Mouse (Mus musculus) olfactory bulb, adult 2 months (tissue): Measurements from ENCODE around the gene Cux2. TPM values are rescaled to one million over a fixed set of nuclear protein-coding genes. Genes with fewer than 3 reads are reported as not detected.

Experiments used
- H3K27ac ChIP-seq: fragments of 200-500 bp; 2 replicates; pipeline ENCODE4 v1.5.1; 2012; ENCODE audit warnings: low read depth, low read length; ENCODE audit not compliant: insufficient read depth
- H3K4me1 ChIP-seq: fragments of 200-500 bp; 2 replicates; pipeline ENCODE4 v1.6.1; 2012; ENCODE audit warnings: low read length; ENCODE audit not compliant: control insufficient read depth, insufficient read depth
- H3K4me3 ChIP-seq: fragments of 200-500 bp; 2 replicates; pipeline ENCODE4 v1.5.1; 2012; ENCODE audit warnings: mild to moderate bottlenecking, low read depth, low read length, moderate library complexity; ENCODE audit not compliant: insufficient read depth
- CTCF ChIP-seq: fragments of 200-500 bp; IDR thresholded peaks from 2 replicates; pipeline ENCODE4 v1.5.1; 2012; ENCODE audit warnings: low read depth, mild to moderate bottlenecking, low read length, moderate library complexity; ENCODE audit not compliant: insufficient read depth
- POLR2A ChIP-seq: fragments of 200-500 bp; IDR thresholded peaks from 2 replicates; pipeline ENCODE4 v1.6.1; 2012; ENCODE audit warnings: mild to moderate bottlenecking, low read depth, low read length, moderate library complexity; ENCODE audit not compliant: insufficient read depth
- WGBS: fragments of 180-500 bp; shearing (Covaris S2); methylation state at CpG from one replicate; pipeline ENCODE4 v1.1.7; 2018; 5-methylcytosine and 5-hydroxymethylcytosine counted together
- polyA plus RNA-seq: library from polyadenylated mRNA; stranded (reverse); fragments of >200 nt; gene quantifications from 2 replicates; pipeline ENCODE4 v1.2.4, GENCODE M21; 2012; ENCODE audit warnings: low replicate concordance; ENCODE audit not compliant: missing spikeins, insufficient read depth, insufficient read length

Cux2 gene
- polyA plus RNA-seq, 1 experiment = not detected

DNA sequence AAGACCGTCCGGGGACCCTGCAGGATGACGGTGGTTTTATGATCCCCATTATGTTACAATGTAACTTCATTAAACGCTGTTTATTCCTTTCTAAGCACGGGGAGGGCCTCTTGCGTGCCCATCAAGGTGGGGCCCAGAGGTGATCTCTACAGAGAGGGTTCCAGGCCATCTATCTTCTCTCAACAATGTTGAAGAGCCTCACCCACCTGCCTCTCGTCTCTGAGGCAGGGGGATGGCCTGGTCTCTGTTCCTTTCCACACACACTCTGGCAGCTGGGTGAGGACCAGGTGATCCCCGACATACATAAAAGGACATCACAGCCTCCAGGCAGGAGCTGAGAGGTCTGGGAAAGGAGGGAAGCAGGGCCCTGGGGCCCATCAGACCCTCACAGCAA, 100.9 kb downstream of the Cux2 start:
- WGBS = 69% methylated on average over 8 of the region's 8 CpGs
- Histone ChIP-seq H3K4me1 (peaks cover 6% of the 10 kb centered on the region), H3K4me3 (no peak overlapping the region), H3K27ac (no peak overlapping the region)
- no peak for TF ChIP-seq POLR2A
- no peak for TF ChIP-seq CTCF

DNA sequence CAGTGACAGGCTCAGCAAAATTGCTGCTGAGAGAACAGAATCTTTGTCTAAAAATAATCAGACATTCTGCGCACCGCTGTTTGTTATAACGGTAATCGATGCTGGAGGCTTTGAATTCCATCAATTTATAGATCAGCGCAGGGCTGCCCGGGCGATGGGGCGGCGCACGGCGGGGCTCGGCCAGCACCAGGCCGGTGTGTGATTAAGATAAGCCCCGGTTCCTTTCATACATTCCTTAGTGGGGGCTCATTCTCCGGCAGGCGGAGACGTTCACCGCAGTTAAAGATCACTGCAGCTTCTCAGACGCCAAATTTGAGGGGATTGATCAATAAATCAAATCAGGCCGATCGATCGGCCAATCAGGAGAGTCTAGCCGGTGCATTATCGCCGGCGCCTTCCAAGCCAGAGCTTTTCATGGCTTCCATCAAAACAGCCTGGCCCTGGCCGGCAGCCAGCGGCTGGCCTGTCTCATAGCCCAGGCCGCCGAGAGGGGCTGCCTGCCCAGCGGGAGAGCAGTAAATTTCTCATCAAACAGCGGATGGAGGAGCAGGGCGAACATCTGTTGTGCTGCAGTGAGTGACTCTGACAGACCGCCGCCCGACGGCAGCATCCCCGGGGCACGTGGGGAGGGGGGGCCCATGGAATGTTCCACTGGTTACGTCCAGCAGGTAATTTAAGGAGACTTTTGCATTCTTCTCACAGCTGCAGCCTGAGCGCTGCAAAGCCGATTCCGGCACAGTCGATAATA, 101.4 kb downstream of the Cux2 start:
- peak overlapping the region; percentile 10 for H3K4me3 ChIP-seq
- whole genome bisulfite sequencing = 11% methylated on average over 44 of the region's 44 CpGs

DNA sequence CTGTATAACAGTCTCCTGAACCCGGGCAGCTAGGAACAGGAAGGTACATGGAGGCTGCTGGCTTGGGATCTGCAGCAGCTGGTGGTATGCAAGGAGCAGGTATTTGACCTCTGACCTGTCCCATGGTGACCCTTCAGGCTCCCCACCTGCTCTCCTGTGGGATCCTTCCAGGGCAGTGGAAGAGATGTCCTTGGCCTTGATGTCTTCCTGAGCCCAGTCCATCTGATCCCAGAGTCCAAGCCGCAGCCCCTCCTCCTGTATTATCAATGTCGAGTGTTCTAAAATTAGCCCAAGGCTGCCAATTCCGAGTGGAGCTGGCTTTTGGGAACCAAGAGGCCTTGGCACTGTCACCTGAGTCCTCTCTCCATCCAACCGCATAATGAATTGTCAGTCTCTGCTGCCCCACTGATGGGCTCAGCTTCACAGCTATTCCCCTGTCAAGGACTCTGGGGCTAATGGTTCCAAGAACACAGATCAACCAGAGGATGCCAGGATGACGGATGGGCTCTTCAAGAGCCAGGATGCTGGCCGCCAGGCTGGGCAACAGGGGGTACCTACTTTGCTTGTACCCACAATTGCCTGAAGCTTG, 103.2 kb downstream of the Cux2 start:
- Histone ChIP-seq H3K4me1 (peaks cover 6% of the 10 kb centered on the region), H3K4me3 (no peak overlapping the region), H3K27ac (no peak overlapping the region)
- TF ChIP-seq POLR2A (no peak), CTCF (no peak)
- WGBS = 81% methylated on average over 7 of the region's 7 CpGs

More for the DNA sequence above, 101.4 kb downstream of the Cux2 start:
- TF ChIP-seq POLR2A (no peak), CTCF (no peak)
- Histone ChIP-seq H3K27ac (no peak overlapping the region), H3K4me1 (peaks cover 6% of the 10 kb centered on the region)

DNA sequence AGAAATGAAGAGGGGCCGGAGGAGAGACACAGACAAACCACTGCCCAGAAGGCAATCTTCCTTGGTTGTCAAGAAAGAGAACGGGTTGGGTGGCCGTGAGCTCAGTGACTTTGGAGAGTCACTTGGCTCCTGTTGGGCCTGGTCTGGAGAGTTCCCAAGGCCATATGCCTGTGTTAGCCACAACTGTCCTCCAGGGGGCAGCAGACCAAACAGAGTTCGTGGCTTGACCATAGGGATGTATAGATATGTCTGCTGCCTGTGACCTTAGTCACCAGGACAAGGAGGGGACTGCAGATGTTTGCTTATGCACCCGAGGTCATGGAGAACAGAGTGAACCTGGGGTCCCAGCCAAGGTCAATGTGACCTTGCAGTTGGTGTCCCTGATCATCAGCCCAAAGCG, 104.1 kb downstream of the Cux2 start:
- H3K4me3 ChIP-seq = no peak overlapping the region
- 76% methylated on average over 6 of the region's 6 CpGs for WGBS
- H3K27ac ChIP-seq = no peak overlapping the region
- peaks cover 6% of the 10 kb centered on the region for H3K4me1 ChIP-seq
- TF ChIP-seq POLR2A (no peak), CTCF (peak; percentile 9; the same call in 1 of the 2 replicates)

DNA sequence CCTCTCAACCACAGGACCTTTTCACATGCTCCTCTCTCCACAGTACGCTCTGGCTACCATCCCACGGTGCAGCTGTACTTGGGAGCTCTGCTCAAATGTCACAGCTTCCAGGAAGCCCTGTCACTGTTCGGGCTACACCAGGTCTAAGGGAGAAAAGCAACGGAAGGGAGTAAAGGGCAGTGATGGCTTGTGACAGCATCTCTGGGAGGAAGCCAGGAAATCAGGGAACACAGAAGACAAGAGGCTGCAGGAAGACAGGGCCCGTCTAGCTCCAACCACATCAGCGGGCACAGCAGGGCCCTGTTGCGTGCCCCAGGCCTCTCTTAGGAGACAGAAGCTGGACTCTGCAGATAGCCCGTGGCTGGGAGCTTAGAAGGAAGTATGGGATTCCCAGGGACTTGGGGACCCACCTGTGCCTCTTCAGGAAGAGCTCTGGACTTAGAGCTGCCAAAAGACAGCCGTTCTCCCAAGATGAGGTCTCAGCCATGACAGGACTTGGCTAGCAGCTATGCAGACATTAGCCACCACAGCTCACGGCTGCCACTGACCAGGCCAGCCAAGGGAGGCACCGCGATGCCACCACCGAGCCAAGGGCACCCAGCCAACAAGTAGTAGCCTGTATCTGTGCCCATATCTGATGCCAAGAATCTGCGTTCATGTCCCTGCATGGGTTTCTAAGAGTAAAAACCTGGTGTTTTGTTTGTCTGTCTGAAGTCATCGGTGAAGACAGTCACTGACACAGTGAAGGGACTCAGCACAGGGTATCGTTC, 105.7 kb downstream of the Cux2 start:
- Histone ChIP-seq H3K4me1 (peaks cover 6% of the 10 kb centered on the region), H3K27ac (no peak overlapping the region), H3K4me3 (no peak overlapping the region)
- WGBS = 81% methylated on average over 16 of the region's 16 CpGs
- TF ChIP-seq POLR2A (no peak), CTCF (no peak)

DNA sequence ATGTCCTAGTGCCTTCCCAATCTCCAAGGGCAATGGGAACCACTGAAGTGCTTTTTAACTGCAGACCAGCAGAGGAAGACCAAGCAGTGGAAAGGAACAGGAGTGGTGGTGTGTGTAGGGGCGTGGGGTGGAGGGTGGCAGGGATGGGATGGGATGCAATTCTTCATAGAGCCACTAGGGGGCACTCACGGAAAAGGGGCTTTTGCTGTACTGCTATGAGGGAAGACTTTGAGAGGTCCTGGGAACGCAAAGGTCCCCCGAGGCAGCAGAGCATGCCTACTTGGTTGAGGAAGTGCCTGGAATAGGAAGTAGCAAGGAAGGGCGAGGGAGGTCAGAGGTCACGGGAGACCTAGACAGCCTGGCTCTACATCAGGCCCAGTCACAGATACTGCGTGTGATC, 106.4 kb downstream of the Cux2 start:
- Histone ChIP-seq H3K4me1 (peaks cover 6% of the 10 kb centered on the region), H3K27ac (no peak overlapping the region), H3K4me3 (no peak overlapping the region)
- WGBS = 65% methylated on average over 7 of the region's 7 CpGs
- TF ChIP-seq POLR2A (no peak), CTCF (peak; percentile 71)

DNA sequence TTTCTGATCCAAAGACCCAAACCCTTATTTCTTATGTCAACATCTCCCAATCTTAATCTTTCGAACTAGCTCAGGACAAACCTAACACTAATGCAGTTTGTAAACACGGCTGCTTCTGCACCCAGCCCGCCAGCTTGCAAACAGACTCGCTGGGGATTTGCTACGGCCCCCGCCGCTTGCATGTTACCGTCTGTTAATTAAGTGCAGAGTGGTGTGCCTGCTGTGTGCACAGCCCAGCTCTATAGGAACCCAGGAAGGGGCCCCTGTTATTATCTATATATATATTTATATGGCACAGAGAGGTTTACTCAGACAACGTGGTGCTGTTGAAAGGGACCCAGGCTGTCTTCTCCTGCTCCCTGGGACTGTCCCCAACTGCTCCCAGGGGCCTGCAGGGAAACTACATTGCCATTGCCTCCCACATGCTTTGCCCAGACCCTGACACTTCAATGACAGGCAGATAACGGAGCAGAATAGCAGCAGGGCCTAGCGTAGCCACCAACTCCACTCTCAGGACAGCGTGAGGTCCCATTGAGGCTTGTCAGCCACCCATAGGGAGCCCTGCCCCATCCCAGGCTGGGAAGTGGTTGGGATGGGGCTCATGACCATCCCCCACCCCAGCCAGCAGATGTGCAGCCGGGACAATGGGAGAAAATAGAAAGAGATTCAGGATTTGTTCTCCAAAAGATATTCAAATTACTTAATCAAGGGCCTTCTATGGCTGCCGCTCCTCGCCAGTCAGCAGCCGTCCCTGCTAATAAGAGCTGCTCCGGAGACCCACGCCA, 111.6 kb downstream of the Cux2 start:
- TF ChIP-seq CTCF (no peak), POLR2A (no peak)
- Histone ChIP-seq H3K4me3 (no peak overlapping the region), H3K4me1 (peaks cover 7% of the 10 kb centered on the region), H3K27ac (no peak overlapping the region)
- 53% methylated on average over 18 of the region's 18 CpGs for WGBS

DNA sequence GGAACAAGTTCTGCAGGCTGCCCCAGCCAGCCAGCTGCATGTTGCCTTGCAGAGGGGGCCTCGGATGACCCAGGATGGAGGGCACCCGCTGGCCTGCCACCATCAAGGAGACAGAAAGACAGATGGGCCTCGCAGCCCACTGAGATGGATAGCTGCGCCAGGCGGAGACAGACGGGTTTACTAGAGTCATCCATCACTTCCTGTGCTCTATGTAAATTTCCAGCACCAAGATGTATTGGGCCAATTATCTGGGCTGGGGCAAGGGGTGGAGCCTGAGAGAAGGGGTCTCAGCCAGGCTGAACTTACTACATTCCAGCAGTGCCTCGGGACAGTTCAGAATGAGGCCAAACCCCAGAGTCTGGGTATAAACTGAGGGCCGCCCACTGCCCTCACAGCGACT, 119.6 kb downstream of the Cux2 start:
- no peak overlapping the region for H3K27ac ChIP-seq
- TF ChIP-seq POLR2A = no peak
- no peak for TF ChIP-seq CTCF
- no peak overlapping the region for H3K4me3 ChIP-seq
- H3K4me1 ChIP-seq = peaks cover 11% of the 10 kb centered on the region
- WGBS = 89% methylated on average over 9 of the region's 9 CpGs
